In the genomic region with DNA sequence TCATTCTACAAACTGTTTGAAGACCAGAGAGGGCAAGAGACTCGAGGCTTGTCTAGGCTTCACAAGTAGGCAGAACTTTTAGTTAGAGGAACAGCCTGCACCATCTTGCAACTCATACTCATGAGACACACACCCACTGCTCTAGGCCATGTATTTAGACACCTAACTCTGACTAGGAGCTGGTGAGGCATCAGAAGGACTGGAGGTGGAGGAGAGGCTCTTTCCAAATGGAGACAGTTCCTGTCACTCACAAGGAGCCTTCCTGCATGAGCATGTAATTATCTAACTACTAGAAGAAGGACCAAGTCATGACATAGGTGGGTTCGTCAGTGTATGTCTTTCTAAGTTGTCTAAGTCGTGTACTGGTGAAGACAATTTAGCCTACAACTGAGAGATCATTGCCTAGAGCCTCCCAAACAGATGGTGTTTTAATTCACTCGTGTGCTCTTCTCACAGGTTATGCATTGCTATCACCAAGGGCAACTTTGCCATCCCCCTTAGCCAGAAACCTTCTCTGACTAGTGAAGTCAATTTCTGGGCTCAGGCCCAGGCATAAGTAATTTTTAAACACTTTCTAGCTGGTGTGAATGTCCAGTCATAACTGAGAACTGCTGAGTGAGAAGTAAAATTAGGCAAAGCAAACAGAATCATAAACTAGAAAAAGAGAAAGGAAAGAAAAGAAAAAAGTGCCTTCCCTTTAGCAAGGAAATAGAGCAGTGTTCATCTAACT, we compare ENCODE assay signal across 26 mouse cellular contexts.
DNase-seq lines count a peak whose midpoint lies in the region; ATAC-seq and TF ChIP-seq lines count a peak whose summit lies in the region.
"Had no signal": no experiment of that assay in that cellular context is flagged by ENCODE, and none has a peak within 500 bp of the region (broad histone marks: within the 10 kb centered on the region; RNA-seq: fewer than 3 reads in every experiment).

No protein-coding gene starts in this region.

- peaks cover 28% of the 10 kb centered on the region for H3K4me1 ChIP-seq in kidney, postnatal 0 days (replicated peaks; ENCODE audit: insufficient read depth, low read length)
- H3K4me1 ChIP-seq in kidney, embryonic 16.5 days (ENCODE audit: insufficient read depth, low read length) = peaks cover 32% of the 10 kb centered on the region
- H3K4me1 ChIP-seq: megakaryocyte, embryonic 14.5 days; stomach, embryonic 15.5 days had no signal

- no peaks in the 10 kb centered on the region for H3K27me3 ChIP-seq in kidney, postnatal 0 days (ENCODE audit: insufficient read depth, low read length)
- H3K27me3 ChIP-seq in kidney, embryonic 16.5 days (ENCODE audit: insufficient read depth, low read length) = no peaks in the 10 kb centered on the region
- H3K27me3 ChIP-seq: heart, embryonic 13.5 days; liver, embryonic 15.5 days; lung, embryonic 15.5 days; megakaryocyte, embryonic 14.5 days; midbrain, embryonic 13.5 days; stomach, embryonic 15.5 days had no signal

- H3K9ac ChIP-seq in kidney, postnatal 0 days (ENCODE audit: low read depth, low read length) = no peak overlapping the region
- no peak overlapping the region for H3K9ac ChIP-seq in kidney, embryonic 16.5 days (replicated peaks; ENCODE audit: low read length)
- H3K9ac ChIP-seq: heart, embryonic 13.5 days; liver, embryonic 15.5 days; lung, embryonic 15.5 days; midbrain, embryonic 13.5 days; stomach, embryonic 15.5 days had no signal

- TF ChIP-seq CTCF in kidney, postnatal 0 days (IDR thresholded peaks at IDR 0.05; ENCODE audit: low read depth) = no peak

- no peak for ATAC-seq in kidney, postnatal 0 days (replicated peaks; ENCODE audit: low FRiP score, low read depth)
- no peak for ATAC-seq in kidney, embryonic 16.5 days (ENCODE audit: low FRiP score, low TSS enrichment)
- ATAC-seq: hindbrain, postnatal 0 days; intestine, embryonic 16.5 days; midbrain, embryonic 13.5 days had no signal

- H3K36me3 ChIP-seq in kidney, postnatal 0 days (ENCODE audit: insufficient read depth, low read length) = no peaks in the 10 kb centered on the region
- H3K36me3 ChIP-seq in kidney, embryonic 16.5 days (ENCODE audit: insufficient read depth, low read length) = no peaks in the 10 kb centered on the region
- H3K36me3 ChIP-seq: heart, embryonic 13.5 days; liver, embryonic 15.5 days; lung, embryonic 15.5 days; midbrain, embryonic 13.5 days; stomach, embryonic 15.5 days had no signal

- H3K9me3 ChIP-seq in kidney, postnatal 0 days (replicated peaks; ENCODE audit: low read length) = no peaks in the 10 kb centered on the region
- H3K9me3 ChIP-seq in kidney, embryonic 16.5 days (ENCODE audit: low read length) = no peaks in the 10 kb centered on the region
- H3K9me3 ChIP-seq: heart, embryonic 13.5 days; liver, embryonic 15.5 days; lung, embryonic 15.5 days; megakaryocyte, embryonic 14.5 days; midbrain, embryonic 13.5 days; stomach, embryonic 15.5 days had no signal

- DNase-seq in frontal cortex, adult 2 months (ENCODE audit: extremely low spot score in 1 of 2, low spot score in 1 of 2) = peak; percentile 39 to 52
- no peak for DNase-seq in frontal cortex, postnatal 14 days (ENCODE audit: low spot score in 2 of 2)
- no peak for DNase-seq in kidney, postnatal 0 days (ENCODE audit: low spot score)
- peak; percentile 16 for DNase-seq in right cerebral cortex, adult 2 months (ENCODE audit: low spot score in 2 of 2)
- DNase-seq in right cerebral cortex, postnatal 25 days = no peak
- peak; percentile 52 for DNase-seq in telencephalon, adult 2 months (ENCODE audit: low read depth, low spot score)
- no peak for DNase-seq in layer of hippocampus, adult 18-20 months (ENCODE audit: low spot score in 2 of 2)
- DNase-seq: adrenal gland, postnatal 36 days; cerebellum, adult 11-12 months; cerebellum, postnatal 10 days; gastrocnemius, postnatal 36 days; heart, adult 2 months; heart, postnatal 14 days; lung, postnatal 36 days; right cerebral cortex, postnatal 4 days; thymus, adult 18-20 months; thymus, postnatal 36 days had no signal

- peak overlapping the region; percentile 47; the same call in 1 of the 2 replicates for H3K27ac ChIP-seq in kidney, postnatal 0 days
- no peak overlapping the region for H3K27ac ChIP-seq in kidney, embryonic 16.5 days (ENCODE audit: low read length)
- H3K27ac ChIP-seq: heart, adult 2 months; heart, embryonic 13.5 days; hindbrain, postnatal 0 days; liver, embryonic 15.5 days; lung, embryonic 15.5 days; midbrain, embryonic 13.5 days; stomach, embryonic 15.5 days had no signal

- no peak overlapping the region for H3K4me3 ChIP-seq in kidney, postnatal 0 days (replicated peaks; ENCODE audit: low read depth, low read length)
- no peak overlapping the region for H3K4me3 ChIP-seq in kidney, embryonic 16.5 days (ENCODE audit: low read length)
- H3K4me3 ChIP-seq: heart, adult 2 months; heart, embryonic 13.5 days; liver, embryonic 15.5 days; lung, embryonic 15.5 days; megakaryocyte, embryonic 14.5 days; midbrain, embryonic 13.5 days; stomach, embryonic 15.5 days had no signal

- WGBS in kidney, postnatal 0 days = 79% methylated on average over 4 of the region's 4 CpGs
- WGBS in kidney, embryonic 16.5 days = 78% methylated on average over 4 of the region's 4 CpGs

- no peak overlapping the region for H3K4me2 ChIP-seq in kidney, postnatal 0 days (ENCODE audit: low read length)
- H3K4me2 ChIP-seq in kidney, embryonic 16.5 days (replicated peaks; ENCODE audit: low read depth, low read length) = no peak overlapping the region
- H3K4me2 ChIP-seq: heart, embryonic 13.5 days; liver, embryonic 15.5 days; lung, embryonic 15.5 days; midbrain, embryonic 13.5 days; stomach, embryonic 15.5 days had no signal

Comparison
In these comparisons a context has a peak if more than half of its experiments do, and no peak if none do; other contexts are left out.
1. DNase-seq: peak in frontal cortex, adult 2 months (2 of 2), right cerebral cortex, adult 2 months (2 of 2) and telencephalon, adult 2 months (single experiment); none in frontal cortex, postnatal 14 days (0 of 2), kidney, postnatal 0 days (single experiment), right cerebral cortex, postnatal 25 days (single experiment) and layer of hippocampus, adult 18-20 months (0 of 2).